Mouse (Mus musculus) activated CD4-positive, CD25-positive, alpha-beta regulatory T cell, adult 4 months (primary cell): Measurements from ENCODE around the gene Ppfia3. TPM values are rescaled to one million over a fixed set of nuclear protein-coding genes. Genes with fewer than 3 reads are reported as not detected.

Experiments
- ATAC-seq: one replicate; pipeline ENCODE4 v1.8.0; 2017
- polyA plus RNA-seq, 2 experiments: library from polyadenylated mRNA; unstranded; fragments of 100-300 nt; shearing (Covaris generic); gene quantifications; one replicate each; pipeline ENCODE4 v1.2.1; 2017

Gene Ppfia3
- polyA plus RNA-seq, 2 experiments from 2014 or later: not detected

- no peak for ATAC-seq
Measured at GRCm38 (mm10) chr7:45342081-45342480, 24.7 kb downstream of the Ppfia3 start.

- ATAC-seq: peak; percentile 80
Measured at GRCm38 (mm10) chr7:45341303-45341702, 25.5 kb downstream of the Ppfia3 start.

- no peak for ATAC-seq
Measured at GRCm38 (mm10) chr7:45340669-45341068, 26.1 kb downstream of the Ppfia3 start.

GRCm38 (mm10) chr7:45340066-45340442, 26.8 kb downstream of the Ppfia3 start:
- ATAC-seq: no peak

DNA sequence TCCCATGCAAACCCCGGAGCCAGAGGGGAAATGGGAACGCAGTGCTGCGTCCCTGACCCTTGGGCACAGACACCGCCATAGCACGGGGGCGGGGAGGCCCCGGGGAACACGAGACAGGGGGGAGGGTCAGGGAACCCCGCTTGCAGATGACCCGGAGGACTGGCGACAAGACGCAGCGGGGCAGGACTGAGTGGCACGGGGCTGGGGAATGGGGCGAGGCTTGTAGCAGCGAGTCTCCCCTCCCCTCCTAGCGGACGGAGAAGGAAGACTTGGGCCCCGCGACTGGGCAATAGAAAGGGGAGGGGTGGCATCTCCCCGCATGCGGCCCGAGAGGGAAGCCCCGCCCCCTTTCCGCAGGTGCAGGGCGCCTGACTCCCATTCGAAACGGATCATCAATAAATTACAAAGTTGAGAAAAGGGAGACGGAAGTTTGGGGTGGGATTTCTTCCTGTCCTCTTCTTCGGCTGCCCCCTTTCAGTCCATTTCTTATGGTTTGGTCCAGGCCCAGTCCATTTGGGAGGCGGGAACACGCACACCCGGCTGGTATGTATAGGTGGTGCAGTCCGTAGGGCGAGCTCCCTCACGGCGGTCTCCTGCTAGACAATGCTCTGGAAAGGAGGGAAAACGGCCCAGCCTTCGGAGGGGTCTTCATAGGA, 27.3 kb downstream of the Ppfia3 start:
- no peak for ATAC-seq

- no peak for ATAC-seq
Measured at GRCm38 (mm10) chr7:45338161-45338911, 28.5 kb downstream of the Ppfia3 start.

DNA sequence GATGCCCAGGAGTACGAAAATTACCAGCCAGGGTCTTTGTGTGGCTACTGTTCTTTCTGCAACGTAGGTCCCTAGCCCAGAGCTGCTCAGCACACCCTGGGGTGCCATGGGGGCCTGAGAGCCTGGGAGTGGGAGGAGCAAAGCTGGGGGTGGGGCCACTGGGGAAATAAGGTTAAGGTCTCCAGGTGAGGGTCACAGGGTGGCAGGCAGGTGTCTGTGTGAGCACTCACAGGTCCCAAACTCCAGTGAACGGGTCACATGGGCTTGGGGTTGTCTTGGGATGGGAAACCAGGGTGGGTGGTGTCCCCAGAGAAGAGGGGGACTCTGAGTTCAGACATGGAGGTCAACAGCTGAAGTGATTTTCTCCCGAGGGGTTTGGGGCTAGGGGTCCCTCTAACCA, 29.4 kb downstream of the Ppfia3 start:
- ATAC-seq: no peak

GRCm38 (mm10) chr7:45336319-45336718, 30.5 kb downstream of the Ppfia3 start:
- no peak for ATAC-seq

DNA sequence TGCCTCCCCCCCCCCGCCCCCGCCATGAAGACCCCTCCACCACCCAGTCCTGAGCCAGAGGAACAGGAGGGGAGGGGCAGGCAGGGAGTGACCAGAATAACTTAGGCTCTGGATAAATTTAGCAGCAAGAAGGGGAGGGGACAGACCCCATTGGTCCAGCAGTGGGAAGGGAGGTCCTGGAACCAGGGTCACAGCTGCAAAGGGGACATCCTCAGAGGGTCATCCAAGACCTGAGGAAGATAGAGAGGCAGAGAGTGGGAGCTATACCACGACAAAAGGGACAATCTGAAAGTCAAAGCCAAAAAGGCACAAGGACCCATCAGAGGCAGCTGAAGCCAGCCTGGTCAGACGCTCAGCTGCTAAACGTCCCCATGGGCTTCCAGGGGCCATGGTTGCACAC, 31.8 kb downstream of the Ppfia3 start, which contains the start of gene Hrc:
TSS of gene Hrc (plus strand) at position 235 of the 400 bp plus-strand sequence.
- ATAC-seq: no peak

DNA sequence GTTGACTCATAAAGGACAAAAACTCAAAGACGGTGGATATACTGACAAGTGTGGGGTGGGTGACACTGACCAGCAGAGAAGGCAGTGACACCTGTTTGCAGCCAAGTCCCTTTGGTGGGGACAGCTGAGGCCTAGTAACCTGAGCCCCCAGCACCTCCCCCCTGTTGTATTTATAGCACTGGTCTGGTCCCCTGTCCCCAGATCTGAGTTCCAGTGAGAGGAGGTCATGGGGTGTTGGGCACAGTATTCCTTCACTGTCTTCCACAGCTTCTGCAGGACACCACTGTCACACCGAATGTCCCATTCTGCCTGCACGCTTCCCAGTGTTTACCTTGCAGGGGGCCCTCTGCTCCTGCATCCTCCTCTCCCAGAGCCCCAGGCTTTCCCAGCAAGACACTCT, 32.2 kb downstream of the Ppfia3 start:
- ATAC-seq: no peak

GRCm38 (mm10) chr7:45333431-45333982, 33.3 kb downstream of the Ppfia3 start, which contains the start of gene Trpm4:
Trpm4 (minus strand) TSS chr7:45333780.
- peak; percentile 88 for ATAC-seq

GRCm38 (mm10) chr7:45332685-45333425, 34.0 kb downstream of the Ppfia3 start:
- ATAC-seq: peak; percentile 14

GRCm38 (mm10) chr7:45331502-45331901, 35.3 kb downstream of the Ppfia3 start:
- ATAC-seq: no peak

DNA sequence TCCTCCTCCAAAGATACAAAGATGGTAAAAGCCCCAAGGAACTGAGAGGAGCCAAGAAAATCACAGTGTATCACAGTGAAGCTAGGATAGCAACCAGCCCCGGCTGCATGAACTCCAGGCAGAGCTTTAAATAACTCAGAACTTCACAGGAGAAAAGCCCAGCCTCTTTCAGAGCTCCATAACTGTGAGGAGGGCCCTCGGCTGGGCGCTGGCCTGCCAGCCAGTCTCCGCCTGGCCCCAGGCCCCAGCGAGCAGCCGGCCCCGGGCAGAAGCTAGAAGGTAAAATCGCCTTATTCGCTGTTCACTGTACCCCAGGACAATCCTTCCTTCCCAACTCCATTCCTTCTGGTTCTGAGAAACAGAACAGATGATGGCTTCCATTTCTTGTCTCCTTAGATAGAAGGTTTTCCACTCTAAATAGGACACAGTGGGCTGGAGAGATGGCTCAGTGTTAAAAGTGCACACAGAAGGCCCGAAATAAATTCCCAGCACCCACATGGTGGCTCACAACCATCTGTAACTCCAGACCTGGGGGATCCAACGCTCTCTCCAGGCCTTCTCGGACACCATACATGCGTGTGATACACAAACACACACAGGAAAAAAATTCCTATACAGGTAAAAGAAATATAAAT, 37.9 kb downstream of the Ppfia3 start:
- no peak for ATAC-seq

DNA sequence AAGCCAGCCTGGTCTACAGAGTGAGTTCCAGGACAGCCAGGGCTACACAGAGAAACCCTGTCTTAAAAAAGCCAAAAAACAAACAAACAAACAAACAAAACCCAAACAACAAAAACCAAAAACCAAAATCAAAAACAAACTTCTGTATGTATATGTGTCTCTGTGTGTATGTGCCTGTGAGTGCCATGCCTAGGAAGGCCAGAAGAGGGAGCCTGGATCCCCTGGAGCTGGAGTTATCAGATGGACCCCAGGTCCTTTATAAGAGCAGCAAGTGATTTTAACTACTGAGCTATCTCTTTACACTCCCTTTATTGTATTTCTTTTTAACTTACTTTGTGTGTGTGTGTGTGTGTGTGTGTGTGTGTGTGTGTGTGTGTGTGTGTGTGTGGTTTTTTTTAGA, 41.0 kb downstream of the Ppfia3 start:
- ATAC-seq: no peak

DNA sequence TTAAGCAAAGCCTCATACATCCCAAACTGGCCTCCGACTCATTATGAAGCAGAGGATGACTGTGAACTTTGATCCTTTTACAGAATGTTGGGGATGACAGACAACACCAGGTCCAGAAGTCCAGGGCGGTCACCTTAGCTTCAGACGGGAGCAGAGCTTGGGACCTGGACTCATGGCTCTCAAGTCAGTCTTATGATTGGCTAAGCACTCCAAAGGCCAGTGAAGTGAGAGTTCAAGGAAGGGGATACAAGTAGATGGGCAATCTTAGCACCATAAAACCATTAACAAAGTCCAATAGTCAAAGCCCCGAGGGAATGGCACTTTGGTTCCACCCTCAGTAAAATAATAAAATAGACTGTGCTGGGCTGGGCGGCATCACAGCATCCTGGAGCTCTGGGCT, 43.8 kb downstream of the Ppfia3 start:
- ATAC-seq: no peak

- no peak for ATAC-seq
Measured at GRCm38 (mm10) chr7:45322245-45322644, 44.6 kb downstream of the Ppfia3 start.

GRCm38 (mm10) chr7:45316536-45316935, 50.3 kb downstream of the Ppfia3 start:
- ATAC-seq: no peak

DNA sequence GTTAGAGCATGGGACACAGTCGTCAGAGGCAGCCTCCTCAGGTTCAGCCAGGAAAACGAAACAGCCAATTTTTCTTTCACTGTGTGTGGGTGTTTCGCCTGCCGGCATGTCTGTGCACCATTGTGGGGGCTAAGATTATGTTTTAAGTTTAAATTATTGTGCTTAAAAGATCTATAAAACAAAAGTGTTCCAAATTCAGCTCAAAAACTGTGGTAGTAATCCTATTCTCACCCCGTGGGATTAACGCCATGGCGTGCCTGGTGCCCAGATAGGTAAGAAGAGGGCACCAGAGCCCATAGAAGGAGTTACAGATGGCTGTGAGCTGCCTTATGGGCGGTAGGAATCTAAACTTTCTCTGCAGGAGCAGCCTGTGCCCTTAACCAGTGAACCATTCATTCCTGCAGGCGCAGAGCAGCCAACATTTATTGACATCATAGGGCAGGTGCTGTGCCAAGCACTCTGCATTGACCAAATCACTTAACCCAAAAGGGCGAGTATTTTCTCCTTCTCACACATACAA, 51.6 kb downstream of the Ppfia3 start:
- no peak for ATAC-seq

DNA sequence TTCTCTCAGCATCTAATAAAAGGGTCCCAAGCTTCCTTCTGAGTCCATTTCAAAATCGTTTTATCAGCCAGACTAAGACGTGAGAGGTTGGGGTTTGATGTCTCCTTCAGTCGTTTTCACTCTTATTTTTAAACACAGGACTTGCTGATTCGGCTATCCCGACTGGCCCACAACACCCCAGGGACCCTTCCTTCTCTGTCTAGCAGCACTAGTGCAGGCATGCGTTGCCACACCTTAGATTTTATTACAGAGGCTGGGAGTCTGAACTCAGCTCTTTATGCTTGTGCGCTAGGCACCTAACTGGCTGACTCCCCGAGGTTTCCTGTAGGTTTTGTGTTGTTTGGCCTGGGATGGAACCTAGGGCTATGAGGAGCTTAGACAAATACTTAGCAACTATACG, 53.3 kb downstream of the Ppfia3 start:
- no peak for ATAC-seq

GRCm38 (mm10) chr7:45312686-45313453, 53.9 kb downstream of the Ppfia3 start:
- no peak for ATAC-seq

- no peak for ATAC-seq
Measured at GRCm38 (mm10) chr7:45312023-45312422, 54.8 kb downstream of the Ppfia3 start.
